Mouse (Mus musculus) hindbrain, embryonic 15.5 days (tissue): ENCODE results near the gene Gtpbp1. TPM values are rescaled to one million over a fixed set of nuclear protein-coding genes. Genes with fewer than 3 reads are reported as not detected.

Experiments used
- ATAC-seq: fragments of 200-750 bp; cut with Nextera tagmentation; 2 replicates; pipeline ENCODE4 v1.8.0; 2017; ENCODE audit warnings: low read depth, moderate number of reproducible peaks, moderate TSS enrichment; ENCODE audit not compliant: low FRiP score
- H3K27ac ChIP-seq: fragments of 300-500 bp; sonication (generic); replicated peaks from 2 replicates; pipeline ENCODE4 v1.5.1; 2015; ENCODE audit warnings: mild to moderate bottlenecking, inconsistent platforms
- H3K27me3 ChIP-seq: fragments of 300-500 bp; sonication (generic); 2 replicates; pipeline ENCODE4 v1.6.1; 2015; ENCODE audit warnings: control low read depth, inconsistent platforms
- H3K36me3 ChIP-seq: fragments of 300-500 bp; sonication (generic); 2 replicates; pipeline ENCODE4 v1.6.1; 2015; ENCODE audit warnings: control low read depth, inconsistent platforms
- H3K4me1 ChIP-seq: fragments of 300-500 bp; sonication (generic); replicated peaks from 2 replicates; pipeline ENCODE4 v1.6.1; 2015; ENCODE audit warnings: control low read depth, inconsistent platforms
- H3K4me2 ChIP-seq: fragments of 300-500 bp; sonication (generic); 2 replicates; pipeline ENCODE4 v1.6.1; 2015; ENCODE audit warnings: moderate library complexity, mild to moderate bottlenecking, inconsistent platforms
- H3K4me3 ChIP-seq: fragments of 300-500 bp; sonication (generic); 2 replicates; pipeline ENCODE4 v1.5.1; 2015; ENCODE audit warnings: mild to moderate bottlenecking, inconsistent platforms
- H3K9ac ChIP-seq: fragments of 300-500 bp; sonication (generic); 2 replicates; pipeline ENCODE4 v1.6.1; 2015; ENCODE audit warnings: inconsistent platforms
- H3K9me3 ChIP-seq: fragments of 300-500 bp; sonication (generic); 2 replicates; pipeline ENCODE4 v1.6.1; 2016; ENCODE audit warnings: control low read depth, inconsistent platforms
- WGBS: fragments of 180-500 bp; shearing (Covaris S2); methylation state at CpG from one replicate; pipeline ENCODE4 v1.1.7; 2015; 5-methylcytosine and 5-hydroxymethylcytosine counted together
- polyA plus RNA-seq: library from polyadenylated mRNA; unstranded; fragments of >200 nt; fragmentation: Nextera tagmentation; extraction: Ambion mirVana; gene quantifications from 2 replicates; pipeline ENCODE4 v1.2.1, GENCODE M21; 2015

Gtpbp1 gene
- polyA plus RNA-seq, 1 experiment from 2014 or later, result 50.1 TPM

GRCm38 (mm10) chr15:79745883-79746282, 55.2 kb downstream of the Gtpbp1 start:
- WGBS, result 87% methylated on average over 5 of the region's 5 CpGs
- Histone ChIP-seq H3K27ac (no peak overlapping the region), H3K36me3 (no peaks in the 10 kb centered on the region), H3K4me2 (no peak overlapping the region), H3K9me3 (no peaks in the 10 kb centered on the region), H3K4me1 (peaks cover 12% of the 10 kb centered on the region), H3K27me3 (no peaks in the 10 kb centered on the region), H3K4me3 (no peak overlapping the region), H3K9ac (no peak overlapping the region)
- ATAC-seq, result no peak

- H3K9ac ChIP-seq, result no peak overlapping the region
- no peaks in the 10 kb centered on the region for H3K36me3 ChIP-seq
- peaks cover 3% of the 10 kb centered on the region for H3K4me1 ChIP-seq
- H3K4me3 ChIP-seq, result no peak overlapping the region
- H3K9me3 ChIP-seq, result no peaks in the 10 kb centered on the region
- no peaks in the 10 kb centered on the region for H3K27me3 ChIP-seq
- no peak overlapping the region for H3K4me2 ChIP-seq
- H3K27ac ChIP-seq, result no peak overlapping the region
- peak; percentile 57; the same call in 1 of the 2 replicates for ATAC-seq
- WGBS, result 53% methylated on average over 11 of the region's 11 CpGs
These were observed 57.4 kb downstream of the Gtpbp1 start for GRCm38 (mm10) chr15:79747998-79748397.

GRCm38 (mm10) chr15:79749162-79749561, 58.5 kb downstream of the Gtpbp1 start:
- WGBS, result 92% methylated on average over 7 of the region's 7 CpGs
- no peak for ATAC-seq
- H3K9ac ChIP-seq, result no peak overlapping the region
- H3K4me2 ChIP-seq, result no peak overlapping the region
- peaks cover 3% of the 10 kb centered on the region; the same call in 1 of the 2 replicates for H3K4me1 ChIP-seq
- no peak overlapping the region for H3K4me3 ChIP-seq
- no peaks in the 10 kb centered on the region for H3K27me3 ChIP-seq
- H3K36me3 ChIP-seq, result no peaks in the 10 kb centered on the region
- H3K9me3 ChIP-seq, result no peaks in the 10 kb centered on the region
- no peak overlapping the region for H3K27ac ChIP-seq

GRCm38 (mm10) chr15:79750266-79750665, 59.6 kb downstream of the Gtpbp1 start:
- Histone ChIP-seq H3K27ac (no peak overlapping the region), H3K27me3 (no peaks in the 10 kb centered on the region), H3K4me2 (no peak overlapping the region), H3K9me3 (no peaks in the 10 kb centered on the region), H3K4me1 (peaks cover 3% of the 10 kb centered on the region; the same call in 1 of the 2 replicates), H3K36me3 (no peaks in the 10 kb centered on the region), H3K4me3 (no peak overlapping the region), H3K9ac (no peak overlapping the region)
- 90% methylated on average over 8 of the region's 8 CpGs for WGBS
- ATAC-seq, result no peak

- Histone ChIP-seq H3K9ac (no peak overlapping the region), H3K9me3 (no peaks in the 10 kb centered on the region), H3K27me3 (no peaks in the 10 kb centered on the region), H3K36me3 (no peaks in the 10 kb centered on the region), H3K4me3 (no peak overlapping the region), H3K4me1 (peaks cover 3% of the 10 kb centered on the region; the same call in 1 of the 2 replicates), H3K27ac (no peak overlapping the region), H3K4me2 (no peak overlapping the region)
- ATAC-seq, result no peak
- 83% methylated on average over 17 of the region's 17 CpGs for WGBS
These were observed 61.1 kb downstream of the Gtpbp1 start for GRCm38 (mm10) chr15:79751772-79752171.

GRCm38 (mm10) chr15:79752742-79753419, 62.2 kb downstream of the Gtpbp1 start:
- 27% methylated on average over 11 of the region's 11 CpGs for WGBS
- Histone ChIP-seq H3K27ac (no peak overlapping the region), H3K27me3 (no peaks in the 10 kb centered on the region), H3K9ac (no peak overlapping the region), H3K9me3 (no peaks in the 10 kb centered on the region), H3K4me2 (no peak overlapping the region), H3K36me3 (no peaks in the 10 kb centered on the region), H3K4me3 (no peak overlapping the region), H3K4me1 (peaks cover 3% of the 10 kb centered on the region; the same call in 1 of the 2 replicates)
- peak; percentile 59; the same call in 1 of the 2 replicates for ATAC-seq

GRCm38 (mm10) chr15:79753420-79753752, 62.7 kb downstream of the Gtpbp1 start:
- no peak overlapping the region for H3K4me3 ChIP-seq
- ATAC-seq, result peak; percentile 44; the same call in 1 of the 2 replicates
- no peak overlapping the region for H3K9ac ChIP-seq
- H3K36me3 ChIP-seq, result no peaks in the 10 kb centered on the region
- H3K27me3 ChIP-seq, result no peaks in the 10 kb centered on the region
- H3K9me3 ChIP-seq, result no peaks in the 10 kb centered on the region
- WGBS, result 90% methylated on average over 3 of the region's 3 CpGs
- peaks cover 3% of the 10 kb centered on the region; the same call in 1 of the 2 replicates for H3K4me1 ChIP-seq
- H3K4me2 ChIP-seq, result no peak overlapping the region
- no peak overlapping the region for H3K27ac ChIP-seq

- Histone ChIP-seq H3K27me3 (no peaks in the 10 kb centered on the region), H3K27ac (no peak overlapping the region), H3K4me1 (peaks cover 3% of the 10 kb centered on the region; the same call in 1 of the 2 replicates), H3K9ac (no peak overlapping the region), H3K4me2 (no peak overlapping the region), H3K36me3 (no peaks in the 10 kb centered on the region), H3K9me3 (no peaks in the 10 kb centered on the region), H3K4me3 (no peak overlapping the region)
- WGBS, result 57% methylated on average over 4 of the region's 4 CpGs
- ATAC-seq, result no peak
These were observed 63.2 kb downstream of the Gtpbp1 start for GRCm38 (mm10) chr15:79753873-79754272.

GRCm38 (mm10) chr15:79755176-79755575, 64.5 kb downstream of the Gtpbp1 start:
- WGBS, result 91% methylated on average over 4 of the region's 4 CpGs
- Histone ChIP-seq H3K9me3 (no peaks in the 10 kb centered on the region), H3K4me3 (no peak overlapping the region), H3K4me2 (no peak overlapping the region), H3K27ac (no peak overlapping the region), H3K36me3 (no peaks in the 10 kb centered on the region), H3K4me1 (peaks cover 3% of the 10 kb centered on the region; the same call in 1 of the 2 replicates), H3K9ac (no peak overlapping the region), H3K27me3 (no peaks in the 10 kb centered on the region)
- ATAC-seq, result no peak

- Histone ChIP-seq H3K4me1 (peaks cover 3% of the 10 kb centered on the region; the same call in 1 of the 2 replicates), H3K27ac (no peak overlapping the region), H3K27me3 (no peaks in the 10 kb centered on the region), H3K9ac (no peak overlapping the region), H3K9me3 (no peaks in the 10 kb centered on the region), H3K4me2 (no peak overlapping the region), H3K4me3 (no peak overlapping the region), H3K36me3 (no peaks in the 10 kb centered on the region)
- ATAC-seq, result no peak
- WGBS, result 58% methylated on average over 8 of the region's 8 CpGs
These were observed 65.5 kb downstream of the Gtpbp1 start for GRCm38 (mm10) chr15:79755977-79756625.

GRCm38 (mm10) chr15:79757118-79757517, 66.5 kb downstream of the Gtpbp1 start:
- Histone ChIP-seq H3K27me3 (no peaks in the 10 kb centered on the region), H3K4me2 (no peak overlapping the region), H3K9me3 (no peaks in the 10 kb centered on the region), H3K36me3 (peaks cover 4% of the 10 kb centered on the region; the same call in 1 of the 2 replicates), H3K4me1 (peaks cover 3% of the 10 kb centered on the region; the same call in 1 of the 2 replicates), H3K4me3 (no peak overlapping the region), H3K27ac (no peak overlapping the region), H3K9ac (no peak overlapping the region)
- 94% methylated on average over 3 of the region's 3 CpGs for WGBS
- no peak for ATAC-seq

- no peak for ATAC-seq
- H3K4me1 ChIP-seq, result peaks cover 19% of the 10 kb centered on the region; the same call in 1 of the 2 replicates
These were observed 70.3 kb downstream of the Gtpbp1 start for GRCm38 (mm10) chr15:79760956-79761355.

More at GRCm38 (mm10) chr15:79760956-79761355, 70.3 kb downstream of the Gtpbp1 start:
- Histone ChIP-seq H3K4me2 (no peak overlapping the region), H3K4me3 (no peak overlapping the region), H3K9ac (no peak overlapping the region), H3K27ac (no peak overlapping the region), H3K27me3 (no peaks in the 10 kb centered on the region), H3K9me3 (no peaks in the 10 kb centered on the region), H3K36me3 (peaks cover 14% of the 10 kb centered on the region)
- WGBS, result 88% methylated on average over 6 of the region's 6 CpGs
